Mouse (Mus musculus): ENCODE data around the gene Lrrn2. TPM values are rescaled to one million over a fixed set of nuclear protein-coding genes. Genes with fewer than 3 reads are reported as not detected.

Lrrn2 gene
- polyA plus RNA-seq, 1 experiment from 2014 or later = 3.1 TPM

DNA sequence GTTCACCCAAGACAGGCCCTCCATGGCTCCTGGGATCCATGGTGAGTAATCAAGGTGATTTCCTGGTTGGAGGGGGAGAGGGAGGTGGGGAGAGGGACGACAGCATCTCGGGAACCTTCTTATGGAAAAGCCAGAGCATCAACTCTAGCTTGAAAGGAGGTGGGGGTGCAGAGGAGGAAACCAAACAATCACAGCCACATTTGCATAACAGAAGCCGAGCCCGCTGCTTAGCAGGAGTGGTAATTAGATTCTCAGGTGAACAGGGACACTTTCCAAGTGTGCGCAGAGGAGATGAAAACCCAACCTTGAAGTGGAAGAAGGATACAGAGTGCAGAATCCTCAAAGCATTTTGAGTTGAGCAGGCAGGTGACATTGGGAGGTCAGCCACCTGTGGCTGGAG lies 29.3 kb upstream of the Lrrn2 start:
- Histone ChIP-seq H3K4me1 (ENCODE audit: control insufficient read depth, insufficient read depth, low read length) (no peaks in the 10 kb centered on the region), H3K36me3 (ENCODE audit: control insufficient read depth, insufficient read depth, low read length) (no peaks in the 10 kb centered on the region), H3K4me2 (ENCODE audit: low read depth, low read length) (no peak overlapping the region), H3K27ac (ENCODE audit: low read length) (no peak overlapping the region), H3K4me3 (replicated peaks; ENCODE audit: low read length) (no peak overlapping the region), H3K9ac (ENCODE audit: low read length) (no peak overlapping the region), H3K27me3 (ENCODE audit: control insufficient read depth, insufficient read depth, low read length) (no peaks in the 10 kb centered on the region), H3K9me3 (replicated peaks; ENCODE audit: control insufficient read depth, low read length) (peaks cover 5% of the 10 kb centered on the region; the same call in 1 of the 2 replicates)
- no peak for ATAC-seq (ENCODE audit: insufficient read depth, low FRiP score)
- WGBS = 53% methylated on average over 5 of the region's 5 CpGs

DNA sequence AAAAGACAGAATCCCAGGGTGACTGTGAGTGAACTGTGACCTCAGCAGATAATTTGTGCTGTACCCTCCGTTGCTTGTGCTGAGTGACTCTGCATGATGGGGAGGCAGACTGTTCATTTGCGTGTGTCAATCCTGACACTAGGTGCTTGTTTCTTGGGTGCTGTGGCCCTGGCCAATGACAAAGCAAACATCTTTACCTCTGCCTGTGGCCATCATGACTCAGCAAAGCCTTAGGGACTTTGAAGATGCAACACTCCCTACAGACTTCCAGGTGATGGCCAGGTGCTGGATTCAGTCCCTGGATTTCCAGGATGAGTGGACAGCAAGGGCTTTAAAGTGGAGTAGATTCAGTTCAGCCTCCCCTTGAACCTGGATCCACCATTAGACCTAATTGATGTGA lies 28.8 kb upstream of the Lrrn2 start:
- 66% methylated on average over 2 of the region's 2 CpGs for WGBS
- ATAC-seq (ENCODE audit: insufficient read depth, low FRiP score) = no peak
- Histone ChIP-seq H3K4me3 (replicated peaks; ENCODE audit: low read length) (no peak overlapping the region), H3K9me3 (replicated peaks; ENCODE audit: control insufficient read depth, low read length) (peaks cover 5% of the 10 kb centered on the region; the same call in 1 of the 2 replicates), H3K27ac (ENCODE audit: low read length) (no peak overlapping the region), H3K4me2 (ENCODE audit: low read depth, low read length) (no peak overlapping the region), H3K36me3 (ENCODE audit: control insufficient read depth, insufficient read depth, low read length) (no peaks in the 10 kb centered on the region), H3K9ac (ENCODE audit: low read length) (no peak overlapping the region), H3K27me3 (ENCODE audit: control insufficient read depth, insufficient read depth, low read length) (no peaks in the 10 kb centered on the region), H3K4me1 (ENCODE audit: control insufficient read depth, insufficient read depth, low read length) (no peaks in the 10 kb centered on the region)

DNA sequence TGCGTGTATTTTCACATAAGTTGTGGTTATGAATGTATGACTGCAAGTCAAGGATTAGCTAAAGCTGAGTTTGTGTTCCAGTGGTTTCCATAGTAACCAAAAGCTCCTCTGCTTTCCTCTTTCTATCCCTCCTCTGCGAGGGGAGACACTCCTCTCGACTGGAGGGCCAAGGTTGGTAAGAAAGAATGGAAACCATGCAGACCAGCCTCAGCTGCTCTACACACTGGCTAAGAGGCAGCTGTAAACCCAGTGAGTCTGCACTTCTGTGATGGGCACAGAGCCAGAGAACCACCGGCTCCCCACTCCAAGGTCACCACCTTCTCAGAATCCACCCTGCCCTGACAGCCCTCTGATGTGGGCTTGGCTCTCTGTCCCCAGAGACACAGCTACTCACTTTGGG lies 28.3 kb upstream of the Lrrn2 start:
- WGBS = 34% methylated on average over 4 of the region's 4 CpGs
- peaks cover 5% of the 10 kb centered on the region; the same call in 1 of the 2 replicates for H3K9me3 ChIP-seq (replicated peaks; ENCODE audit: control insufficient read depth, low read length)
- ATAC-seq (ENCODE audit: insufficient read depth, low FRiP score) = no peak

DNA sequence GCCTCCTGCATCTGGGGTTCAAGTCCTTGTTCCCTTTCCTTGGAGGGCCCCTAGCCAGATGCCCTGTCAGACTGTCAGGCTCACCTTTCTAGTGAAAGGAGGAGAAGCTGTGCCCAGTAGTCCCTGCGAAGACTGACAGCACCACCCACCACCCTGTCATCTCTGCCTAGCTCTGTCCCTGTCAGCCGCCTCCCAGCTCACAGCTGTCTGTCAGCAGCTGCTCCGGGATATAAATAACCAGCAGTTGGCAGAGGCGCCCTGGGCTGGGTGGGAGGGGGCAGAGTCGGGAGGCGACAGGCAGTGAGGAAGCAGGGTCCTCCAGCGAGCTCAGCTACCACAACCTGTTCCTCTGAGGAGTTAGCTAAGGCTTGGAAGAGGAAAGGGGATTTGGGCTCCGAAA lies 26.8 kb upstream of the Lrrn2 start:
- H3K4me2 ChIP-seq (ENCODE audit: low read depth, low read length) = no peak overlapping the region
- H3K4me3 ChIP-seq (replicated peaks; ENCODE audit: low read length) = no peak overlapping the region
- H3K27me3 ChIP-seq (ENCODE audit: control insufficient read depth, insufficient read depth, low read length) = no peaks in the 10 kb centered on the region
- 20% methylated on average over 8 of the region's 8 CpGs for WGBS
- no peaks in the 10 kb centered on the region for H3K36me3 ChIP-seq (ENCODE audit: control insufficient read depth, insufficient read depth, low read length)
- H3K4me1 ChIP-seq (ENCODE audit: control insufficient read depth, insufficient read depth, low read length) = no peaks in the 10 kb centered on the region
- ATAC-seq (ENCODE audit: insufficient read depth, low FRiP score) = no peak
- no peak overlapping the region for H3K9ac ChIP-seq (ENCODE audit: low read length)
- no peak overlapping the region for H3K27ac ChIP-seq (ENCODE audit: low read length)
- peaks cover 5% of the 10 kb centered on the region; the same call in 1 of the 2 replicates for H3K9me3 ChIP-seq (replicated peaks; ENCODE audit: control insufficient read depth, low read length)

More for the DNA sequence above, 28.3 kb upstream of the Lrrn2 start:
- no peak overlapping the region for H3K4me2 ChIP-seq (ENCODE audit: low read depth, low read length)
- H3K36me3 ChIP-seq (ENCODE audit: control insufficient read depth, insufficient read depth, low read length) = no peaks in the 10 kb centered on the region
- no peaks in the 10 kb centered on the region for H3K27me3 ChIP-seq (ENCODE audit: control insufficient read depth, insufficient read depth, low read length)
- H3K9ac ChIP-seq (ENCODE audit: low read length) = no peak overlapping the region
- H3K4me3 ChIP-seq (replicated peaks; ENCODE audit: low read length) = no peak overlapping the region
- no peaks in the 10 kb centered on the region for H3K4me1 ChIP-seq (ENCODE audit: control insufficient read depth, insufficient read depth, low read length)
- H3K27ac ChIP-seq (ENCODE audit: low read length) = no peak overlapping the region

DNA sequence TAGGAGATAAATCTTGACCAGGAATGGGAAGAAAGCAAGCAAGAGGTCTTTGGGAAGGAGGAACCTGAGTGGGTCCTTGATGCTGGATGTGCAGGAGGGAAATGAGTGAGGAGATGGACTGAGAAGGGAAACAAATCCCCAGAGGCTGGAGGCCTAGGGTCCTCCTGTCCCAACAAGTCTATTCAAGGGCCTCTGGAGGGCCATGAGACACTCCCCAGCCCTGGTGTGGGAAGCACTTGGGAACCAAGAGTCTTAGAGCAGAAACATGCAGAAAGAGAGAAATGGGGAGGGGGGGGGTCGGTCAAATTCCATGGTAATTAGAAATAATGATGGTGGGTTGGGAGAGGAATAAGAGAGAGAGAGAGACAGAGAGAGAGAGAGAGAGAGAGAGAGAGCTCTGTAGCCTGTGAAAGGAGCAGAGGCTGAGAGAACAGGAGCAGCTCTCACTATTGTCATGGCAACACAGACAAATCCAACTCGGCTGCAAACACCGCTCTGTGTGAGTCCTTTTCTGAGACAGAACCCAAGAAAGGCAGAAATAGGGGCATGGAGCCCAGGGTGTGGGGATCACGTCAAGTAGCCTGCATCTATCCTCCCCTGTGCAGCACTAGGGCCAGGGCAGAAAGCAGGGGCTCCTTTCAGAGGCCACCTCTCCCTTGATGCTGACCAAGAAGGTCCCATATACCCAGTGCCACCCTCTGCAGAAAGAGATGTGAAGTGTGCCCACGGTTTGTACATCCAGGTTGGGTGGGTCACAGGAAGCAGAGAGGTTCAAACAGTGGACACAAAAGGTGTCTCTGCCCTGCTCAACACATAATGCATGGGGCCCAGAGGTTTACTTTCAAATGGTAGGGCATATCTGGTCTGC lies 21.3 kb upstream of the Lrrn2 start:
- Histone ChIP-seq H3K27ac (ENCODE audit: low read length) (no peak overlapping the region), H3K4me3 (replicated peaks; ENCODE audit: low read length) (no peak overlapping the region), H3K4me2 (ENCODE audit: low read depth, low read length) (no peak overlapping the region), H3K9ac (ENCODE audit: low read length) (no peak overlapping the region), H3K4me1 (ENCODE audit: control insufficient read depth, insufficient read depth, low read length) (no peaks in the 10 kb centered on the region), H3K36me3 (ENCODE audit: control insufficient read depth, insufficient read depth, low read length) (no peaks in the 10 kb centered on the region), H3K9me3 (replicated peaks; ENCODE audit: control insufficient read depth, low read length) (no peaks in the 10 kb centered on the region), H3K27me3 (ENCODE audit: control insufficient read depth, insufficient read depth, low read length) (no peaks in the 10 kb centered on the region)
- 61% methylated on average over 5 of the region's 5 CpGs for WGBS
- no peak for ATAC-seq (ENCODE audit: insufficient read depth, low FRiP score)

DNA sequence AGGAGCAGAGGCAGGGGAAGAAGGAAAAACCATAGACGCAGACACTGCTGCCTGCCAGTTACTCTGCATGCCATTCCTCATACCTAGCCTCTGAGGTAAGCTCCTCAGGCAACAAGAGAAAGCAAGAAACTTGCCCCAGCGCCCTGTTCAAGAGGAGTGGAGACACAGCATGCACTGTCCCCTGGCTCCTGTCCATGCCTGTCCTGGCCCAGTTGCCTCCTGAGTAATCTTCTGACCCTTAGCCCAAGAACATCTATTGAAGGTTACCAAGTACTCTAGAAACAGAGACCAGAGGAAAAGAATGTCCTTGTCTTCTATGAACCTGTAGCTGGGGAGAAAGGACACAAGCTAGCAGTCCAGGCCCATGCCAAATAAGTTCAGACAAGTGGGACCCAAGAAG lies 15.9 kb upstream of the Lrrn2 start:
- Histone ChIP-seq H3K4me1 (ENCODE audit: control insufficient read depth, insufficient read depth, low read length) (no peaks in the 10 kb centered on the region), H3K4me3 (replicated peaks; ENCODE audit: low read length) (no peak overlapping the region), H3K27ac (ENCODE audit: low read length) (no peak overlapping the region), H3K4me2 (ENCODE audit: low read depth, low read length) (no peak overlapping the region), H3K9ac (ENCODE audit: low read length) (no peak overlapping the region), H3K36me3 (ENCODE audit: control insufficient read depth, insufficient read depth, low read length) (no peaks in the 10 kb centered on the region), H3K27me3 (ENCODE audit: control insufficient read depth, insufficient read depth, low read length) (no peaks in the 10 kb centered on the region), H3K9me3 (replicated peaks; ENCODE audit: control insufficient read depth, low read length) (no peaks in the 10 kb centered on the region)
- WGBS = 57% methylated on average over 2 of the region's 2 CpGs
- no peak for ATAC-seq (ENCODE audit: insufficient read depth, low FRiP score)

DNA sequence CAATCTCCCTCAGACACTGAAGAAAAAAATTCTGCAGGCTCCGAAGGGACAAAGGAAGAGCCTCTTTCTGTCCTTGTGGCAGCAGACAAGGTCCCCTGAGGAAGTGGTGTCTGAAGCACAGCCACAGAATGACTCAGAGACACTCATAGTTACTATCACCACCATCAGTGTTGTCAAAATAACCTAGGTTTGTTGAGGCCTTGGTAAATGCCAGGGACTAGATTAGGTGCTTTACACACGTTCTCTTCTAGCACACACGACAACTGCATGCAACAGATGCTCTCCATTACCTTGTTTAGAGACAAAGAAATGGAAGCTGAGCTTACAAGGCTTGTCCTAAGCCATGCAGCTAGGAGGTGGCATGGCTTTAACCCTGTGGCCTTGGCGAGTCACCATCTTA lies 14.5 kb upstream of the Lrrn2 start:
- Histone ChIP-seq H3K9ac (ENCODE audit: low read length) (no peak overlapping the region), H3K9me3 (replicated peaks; ENCODE audit: control insufficient read depth, low read length) (no peaks in the 10 kb centered on the region), H3K27ac (ENCODE audit: low read length) (no peak overlapping the region), H3K36me3 (ENCODE audit: control insufficient read depth, insufficient read depth, low read length) (no peaks in the 10 kb centered on the region), H3K4me2 (ENCODE audit: low read depth, low read length) (no peak overlapping the region), H3K27me3 (ENCODE audit: control insufficient read depth, insufficient read depth, low read length) (no peaks in the 10 kb centered on the region), H3K4me1 (ENCODE audit: control insufficient read depth, insufficient read depth, low read length) (no peaks in the 10 kb centered on the region), H3K4me3 (replicated peaks; ENCODE audit: low read length) (no peak overlapping the region)
- no peak for ATAC-seq (ENCODE audit: insufficient read depth, low FRiP score)
- WGBS = 74% methylated on average over 4 of the region's 4 CpGs

DNA sequence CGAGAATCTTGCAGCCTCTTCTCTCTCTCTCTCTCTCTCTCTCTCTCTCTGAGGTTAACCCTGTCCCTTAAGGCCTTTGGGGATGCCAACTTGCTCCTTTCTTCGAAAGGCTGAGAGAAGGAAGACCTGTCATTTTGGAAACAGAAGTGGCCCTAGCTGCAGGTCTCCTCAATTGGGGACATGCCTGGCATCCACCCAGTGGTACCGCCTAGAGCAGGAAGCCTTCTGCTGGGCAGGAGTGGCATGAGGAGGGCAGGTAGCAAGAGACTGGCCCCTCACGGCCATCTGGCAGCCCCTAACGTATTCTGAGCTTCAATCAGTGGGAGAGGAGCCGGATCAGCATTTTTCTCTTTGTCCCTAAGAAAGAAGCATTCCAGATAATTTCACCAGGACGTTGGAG lies 9.7 kb upstream of the Lrrn2 start:
- H3K4me2 ChIP-seq (ENCODE audit: low read depth, low read length) = no peak overlapping the region
- 62% methylated on average over 7 of the region's 7 CpGs for WGBS
- H3K27ac ChIP-seq (ENCODE audit: low read length) = no peak overlapping the region
- no peaks in the 10 kb centered on the region for H3K27me3 ChIP-seq (ENCODE audit: control insufficient read depth, insufficient read depth, low read length)
- no peak for ATAC-seq (ENCODE audit: insufficient read depth, low FRiP score)
- H3K9me3 ChIP-seq (replicated peaks; ENCODE audit: control insufficient read depth, low read length) = no peaks in the 10 kb centered on the region
- no peaks in the 10 kb centered on the region for H3K4me1 ChIP-seq (ENCODE audit: control insufficient read depth, insufficient read depth, low read length)
- no peak overlapping the region for H3K9ac ChIP-seq (ENCODE audit: low read length)
- H3K4me3 ChIP-seq (replicated peaks; ENCODE audit: low read length) = no peak overlapping the region
- no peaks in the 10 kb centered on the region for H3K36me3 ChIP-seq (ENCODE audit: control insufficient read depth, insufficient read depth, low read length)

DNA sequence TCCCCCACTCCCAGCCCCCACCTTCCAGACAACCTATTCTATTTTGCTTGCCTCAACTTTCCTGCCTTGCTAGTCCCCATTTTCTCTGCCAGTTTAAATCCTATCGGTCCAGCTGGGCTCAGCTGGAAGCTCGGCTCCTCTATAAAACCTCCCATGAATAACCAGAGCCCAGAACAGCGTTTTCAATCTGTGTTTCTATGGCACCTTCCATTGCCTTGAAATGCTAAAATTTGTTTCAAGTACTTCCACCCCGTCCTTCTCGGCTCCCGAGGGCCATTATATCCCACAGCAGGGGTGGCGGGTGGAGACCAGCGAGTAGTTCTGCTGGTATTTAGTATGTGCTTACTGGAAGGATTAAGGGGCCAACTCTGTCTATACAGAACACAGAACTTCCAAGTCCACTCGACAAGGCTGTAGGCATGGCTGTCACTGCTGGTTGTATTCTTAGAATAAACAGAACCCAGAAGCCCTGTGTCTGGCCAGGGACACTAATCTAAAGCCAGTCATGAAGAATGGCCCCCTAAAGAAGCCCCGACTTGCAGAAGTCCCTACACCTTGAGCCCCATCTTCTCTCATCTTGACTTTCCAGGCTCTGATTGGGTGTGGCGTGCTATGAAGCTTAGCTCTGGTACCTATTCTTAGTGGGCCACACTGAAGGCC lies 992 bp upstream of the Lrrn2 start:
- Histone ChIP-seq H3K9ac (ENCODE audit: low read length) (no peak overlapping the region), H3K36me3 (ENCODE audit: control insufficient read depth, insufficient read depth, low read length) (no peaks in the 10 kb centered on the region), H3K9me3 (replicated peaks; ENCODE audit: control insufficient read depth, low read length) (no peaks in the 10 kb centered on the region), H3K27me3 (ENCODE audit: control insufficient read depth, insufficient read depth, low read length) (peaks cover 45% of the 10 kb centered on the region), H3K4me1 (ENCODE audit: control insufficient read depth, insufficient read depth, low read length) (0 out of 2 replicates have a peak, but pooled peaks cover 6% of the 10 kb centered on the region), H3K4me2 (ENCODE audit: low read depth, low read length) (no peak overlapping the region), H3K4me3 (replicated peaks; ENCODE audit: low read length) (no peak overlapping the region), H3K27ac (ENCODE audit: low read length) (no peak overlapping the region)
- ATAC-seq (ENCODE audit: insufficient read depth, low FRiP score) = no peak
- 29% methylated on average over 11 of the region's 11 CpGs for WGBS
